2 mouse cellular contexts compared by ENCODE assay signal in genomic region chr17:79602381-79602780, GRCm38 (mm10).
TF ChIP-seq lines count a peak whose summit lies in the region.

No protein-coding gene starts in this region.

TF ChIP-seq in CH12.LX, 34 proteins besides CTCF, POLR2A, EP300 and RAD21:
- peak; percentile 71 for TF ChIP-seq BHLHE40 (IDR thresholded peaks at IDR 0.05; ENCODE audit: low read depth, low read length)
- no peak for TF ChIP-seq ZC3H11A (IDR thresholded peaks at IDR 0.05; ENCODE audit: low read depth, low read length)
- 0 out of 2 replicates have a peak, but pooled peaks have one; percentile 27 for TF ChIP-seq USF2 (conservative IDR thresholded peaks at IDR 0.05; ENCODE audit: low read depth, low read length)
- peak; percentile 40 for TF ChIP-seq ZNF384 (IDR thresholded peaks at IDR 0.05; ENCODE audit: low read depth, low read length)

TF ChIP-seq in MEL, 35 proteins besides CTCF, POLR2A, EP300 and RAD21:
- TF ChIP-seq USF1 (IDR thresholded peaks at IDR 0.05; ENCODE audit: low read depth, low read length) = peak; percentile 33; the same call in 1 of the 2 replicates
- no peak for TF ChIP-seq MAX (IDR thresholded peaks at IDR 0.05; ENCODE audit: low read length)
